Mouse (Mus musculus): ENCODE data around the gene Gm8165. TPM values are rescaled to one million over a fixed set of nuclear protein-coding genes. Genes with fewer than 3 reads are reported as not detected.
"Not testable (repeated sequence)": the region's sequence is repeated elsewhere in the genome, so short reads cannot be mapped to it uniquely, and the experiment has no call there.

Gene Gm8165
- not detected in 2 replicates for polyA plus RNA-seq (2012; rRNA removed)

DNA sequence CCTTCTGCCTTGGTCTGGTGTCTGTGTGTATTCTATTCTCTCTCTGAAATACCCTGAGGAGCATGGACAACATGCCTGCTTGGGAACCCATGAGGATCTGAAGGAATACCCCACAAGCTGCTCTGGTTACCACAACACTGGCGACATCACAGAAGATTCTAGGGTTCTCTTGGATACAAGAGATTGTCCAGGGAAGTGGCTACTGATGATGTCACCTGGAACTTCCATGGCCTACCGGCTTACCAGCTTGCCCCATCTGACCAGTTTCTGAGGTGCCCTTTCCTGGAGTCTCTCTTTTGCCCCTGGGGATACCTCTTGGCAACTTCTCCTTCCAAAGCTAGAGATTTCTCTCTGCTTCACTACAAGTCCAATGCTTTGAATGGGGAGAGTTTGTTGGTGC lies at the start of gene Gm8165:
Gm8165 (minus strand) TSS at position 101 of the 400 bp plus-strand sequence.
- H3K27ac ChIP-seq (ENCODE audit: insufficient read depth, low read depth, low read length); H3K4me3 ChIP-seq (ENCODE audit: low read depth, low read length); H3K4me1 ChIP-seq (ENCODE audit: control insufficient read depth, insufficient read depth, insufficient read length, low read length); H3K36me3 ChIP-seq (ENCODE audit: control insufficient read depth, insufficient read depth, low read length); H3K27me3 ChIP-seq (ENCODE audit: control insufficient read depth, insufficient read depth, low read length): not testable (repeated sequence)
- WGBS = 81% methylated on average over 1 of the region's 2 CpGs

DNA sequence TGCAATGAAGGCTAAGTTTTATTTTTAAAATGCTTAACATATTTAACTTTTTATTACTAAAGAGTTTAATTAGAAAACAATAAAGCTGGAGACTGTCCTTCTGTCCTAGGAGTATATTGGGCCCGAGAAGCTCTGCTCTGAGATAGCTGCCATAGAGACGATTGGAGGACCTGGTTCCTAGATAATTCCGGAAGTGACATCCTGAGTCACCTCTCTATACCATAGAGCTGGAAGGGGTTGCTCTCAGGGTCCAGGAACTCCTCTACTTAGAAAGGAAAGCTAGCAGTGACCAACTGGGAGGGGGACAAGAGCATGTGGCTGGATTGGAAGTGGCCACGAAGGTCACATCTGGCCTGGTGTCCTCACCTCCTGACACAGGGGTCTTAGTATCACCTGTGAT lies 20.6 kb upstream of the Gm8165 start, which contains the start of gene Gm7324:
Gm7324 (plus strand) TSS at position 208 of the 400 bp plus-strand sequence.
- H3K36me3 ChIP-seq (ENCODE audit: control insufficient read depth, insufficient read depth, low read length); H3K27ac ChIP-seq (ENCODE audit: insufficient read depth, low read depth, low read length); H3K4me1 ChIP-seq (ENCODE audit: control insufficient read depth, insufficient read depth, insufficient read length, low read length); H3K4me3 ChIP-seq (ENCODE audit: low read depth, low read length); H3K27me3 ChIP-seq (ENCODE audit: control insufficient read depth, insufficient read depth, low read length): not testable (repeated sequence)
- 86% methylated on average over 4 of the region's 4 CpGs for WGBS

Other genes starting within 250 kb of the Gm8165 start
- gene Gm5799, start 133.6 kb downstream of the Gm8165 start, polyA plus RNA-seq (2012; rRNA removed) = not detected in 2 replicates
- not detected in 2 replicates for gene Gm17654, start 98.1 kb downstream of the Gm8165 start, polyA plus RNA-seq (2012; rRNA removed)
- not detected in 2 replicates for gene Gm10375, start 69.2 kb downstream of the Gm8165 start, polyA plus RNA-seq (2012; rRNA removed)
- not detected in 2 replicates for gene Gm7324, start 20.6 kb upstream of the Gm8165 start, polyA plus RNA-seq (2012; rRNA removed)
- gene Gm16506, start 50.3 kb upstream of the Gm8165 start, polyA plus RNA-seq (2012; rRNA removed) = not detected in 2 replicates
- gene Gm6526, start 70.7 kb upstream of the Gm8165 start, polyA plus RNA-seq (2012; rRNA removed) = not detected in 2 replicates
- not detected in 2 replicates for gene Gm8180, start 107.5 kb upstream of the Gm8165 start, polyA plus RNA-seq (2012; rRNA removed)
- gene Ear1, start 198.3 kb upstream of the Gm8165 start, polyA plus RNA-seq (2012; rRNA removed) = not detected in 2 replicates
- gene Ear10, start 246.4 kb upstream of the Gm8165 start, polyA plus RNA-seq (2012; rRNA removed) = not detected in 2 replicates
- 0.08 and 0.15 TPM in 2 replicates for gene Gm8113, start 248.2 kb upstream of the Gm8165 start, polyA plus RNA-seq (2012; rRNA removed)

Data from small intestine, adult 2 months (tissue).